In the genomic region with DNA sequence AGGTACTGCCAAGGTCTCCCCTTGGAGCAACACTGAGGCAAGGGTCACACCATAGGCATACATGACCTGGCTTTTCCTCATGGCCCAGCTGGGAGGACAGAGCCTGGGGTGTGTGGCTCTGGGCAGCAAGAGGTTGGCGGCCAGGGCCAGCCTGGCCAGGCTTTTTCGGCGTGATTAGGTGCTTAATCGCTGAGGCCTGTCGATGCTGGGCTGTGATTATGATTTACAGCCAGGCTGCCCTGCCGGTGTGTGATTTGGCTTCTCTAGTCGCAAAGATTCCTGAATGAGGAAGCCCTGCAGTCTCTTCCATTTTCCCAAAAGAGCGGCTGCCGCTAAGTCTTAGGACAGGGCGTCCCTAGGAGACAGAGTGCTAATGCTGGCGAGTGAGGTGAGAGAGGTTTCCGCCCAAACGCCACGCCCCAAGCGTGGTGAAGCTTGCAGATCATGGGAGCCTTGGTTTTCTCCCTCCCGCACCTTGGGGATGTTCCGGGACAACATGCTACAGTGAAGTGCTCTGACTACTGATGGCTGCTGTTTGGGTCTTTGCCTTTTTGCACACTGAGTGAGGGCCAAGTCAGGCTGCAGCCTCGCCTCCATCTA, we compare ENCODE assay signal across 10 mouse cellular contexts. TPM values are rescaled to one million over a fixed set of nuclear protein-coding genes. Genes with fewer than 3 reads are reported as not detected.
DNase-seq lines count a peak whose midpoint lies in the region; ATAC-seq and TF ChIP-seq lines count a peak whose summit lies in the region.
"Had no signal": no experiment of that assay in that cellular context is flagged by ENCODE, and none has a peak within 500 bp of the region (broad histone marks: within the 10 kb centered on the region; RNA-seq: fewer than 3 reads in every experiment).

No protein-coding gene starts in this region.

- H3K4me3 ChIP-seq in heart, embryonic 14.5 days (ENCODE audit: control insufficient read depth in 1 of 2, insufficient read depth in 1 of 2, low read depth in 1 of 2, low read length in 2 of 2): peak overlapping the region; percentile 8 to 11; a peak in 2 of 4 replicates
- H3K4me3 ChIP-seq in forebrain, postnatal 0 days (ENCODE audit: low read depth, low read length): 0 out of 2 replicates have a peak overlapping the region, but pooled peaks have one; percentile 5
- H3K4me3 ChIP-seq in midbrain, embryonic 10.5 days: peak overlapping the region; percentile 38

- peaks cover 44% of the 10 kb centered on the region for H3K27me3 ChIP-seq in heart, embryonic 14.5 days (ENCODE audit: control insufficient read depth, insufficient read depth, low read length)
- H3K27me3 ChIP-seq in forebrain, postnatal 0 days (ENCODE audit: insufficient read depth, low read length): no peaks in the 10 kb centered on the region; the same call in 1 of the 2 replicates
- H3K27me3 ChIP-seq in midbrain, embryonic 10.5 days (ENCODE audit: low read depth, poor library complexity, severe bottlenecking): peaks cover 66% of the 10 kb centered on the region

- intact Hi-C loops in heart, postnatal 14 days (cut with DNase I): loop anchor here (5.0 to 10.0 kb wide), 2 partner anchors 303 to 336 kb away; no protein-coding TSS in a partner anchor

- no peak overlapping the region for H3K27ac ChIP-seq in heart, embryonic 14.5 days (replicated peaks in 1 of 2; ENCODE audit: control insufficient read depth in 1 of 2, insufficient read depth in 1 of 2, low read depth in 2 of 2, low read length in 2 of 2)
- no peak overlapping the region for H3K27ac ChIP-seq in forebrain, postnatal 0 days (ENCODE audit: low read depth, low read length)
- H3K27ac ChIP-seq in midbrain, embryonic 10.5 days (replicated peaks): peak overlapping the region; percentile 39; the same call in 1 of the 2 replicates

- H3K4me1 ChIP-seq in heart, embryonic 14.5 days (ENCODE audit: control insufficient read depth in 2 of 2, insufficient read depth in 2 of 2, low read length in 2 of 2): peaks cover 8 to 18% of the 10 kb centered on the region in 2 experiments
- peaks cover 17% of the 10 kb centered on the region for H3K4me1 ChIP-seq in forebrain, postnatal 0 days (ENCODE audit: insufficient read depth)
- peaks cover 36% of the 10 kb centered on the region for H3K4me1 ChIP-seq in midbrain, embryonic 10.5 days

- DNase-seq in heart, postnatal 14 days: no peak
- DNase-seq in ZHBTc4 (ENCODE audit: low read depth, low spot score): peak; percentile 83
- no peak for DNase-seq in forebrain, postnatal 0 days
- peak; percentile 26 for DNase-seq in midbrain, embryonic 10.5 days (ENCODE audit: low spot score)
- no peak for DNase-seq in adrenal gland, adult 2 months
- DNase-seq in MN1 (ENCODE audit: low spot score): no peak
- DNase-seq: gastrocnemius, postnatal 36 days had no signal

- peak overlapping the region; percentile 50 for H3K4me2 ChIP-seq in heart, embryonic 14.5 days (ENCODE audit: low read length)
- H3K4me2 ChIP-seq in forebrain, postnatal 0 days (ENCODE audit: low read depth): no peak overlapping the region

- ATAC-seq in heart, embryonic 14.5 days (ENCODE audit: insufficient number of reproducible peaks, insufficient read depth, low FRiP score, low read depth): no peak
- ATAC-seq in forebrain, postnatal 0 days: no peak
- no peak for ATAC-seq in activated CD4-positive, CD25-positive, alpha-beta regulatory T cell, adult 4 months

- 8% methylated on average over 18 of the region's 18 CpGs for WGBS in heart, embryonic 14.5 days
- 10% methylated on average over 18 of the region's 18 CpGs for WGBS in forebrain, postnatal 0 days
- 8% methylated on average over 18 of the region's 18 CpGs for WGBS in midbrain, embryonic 10.5 days

- no peak overlapping the region for H3K9ac ChIP-seq in heart, embryonic 14.5 days (ENCODE audit: low read length)
- no peak overlapping the region for H3K9ac ChIP-seq in forebrain, postnatal 0 days

- H3K9me3 ChIP-seq in heart, embryonic 14.5 days (ENCODE audit: control insufficient read depth, low read length): no peaks in the 10 kb centered on the region
- no peaks in the 10 kb centered on the region for H3K9me3 ChIP-seq in forebrain, postnatal 0 days (ENCODE audit: low read length)
- no peaks in the 10 kb centered on the region for H3K9me3 ChIP-seq in midbrain, embryonic 10.5 days (replicated peaks)

- no peak for TF ChIP-seq CTCF in forebrain, postnatal 0 days (IDR thresholded peaks at IDR 0.05; ENCODE audit: low read depth)

- H3K36me3 ChIP-seq in heart, embryonic 14.5 days (ENCODE audit: control insufficient read depth, insufficient read depth, low read length): no peaks in the 10 kb centered on the region
- peaks cover 5% of the 10 kb centered on the region; the same call in 1 of the 2 replicates for H3K36me3 ChIP-seq in forebrain, postnatal 0 days (ENCODE audit: insufficient read depth)
- H3K36me3 ChIP-seq in midbrain, embryonic 10.5 days: no peaks in the 10 kb centered on the region

RNA-seq across cellular contexts. Expression of a gene that starts 26.2 kb away (rescaled TPM):
- polyA plus RNA-seq in heart, embryonic 14.5 days (2014; fragmentation: Nextera tagmentation; extraction: Ambion mirVana): not detected in 2 replicates
- total RNA-seq in heart, postnatal 14 days (2021): not detected
- total RNA-seq in forebrain, postnatal 0 days (2014; rRNA removed): 90.0 and 113 TPM in 2 replicates
- 21.5 and 25.9 TPM in 2 replicates for polyA plus RNA-seq in forebrain, postnatal 0 days (2015; fragmentation: Nextera tagmentation; extraction: Ambion mirVana)
- polyA plus RNA-seq in midbrain, embryonic 10.5 days (2016; fragmentation: Nextera tagmentation; extraction: Ambion mirVana): 0.53 and 1.4 TPM in 2 replicates
- polyA plus RNA-seq in activated CD4-positive, CD25-positive, alpha-beta regulatory T cell, adult 4 months (2017; shearing (Covaris generic)): not detected
- 1 to 10 TPM; 1.6 to 2.0 TPM for total RNA-seq in adrenal gland, adult 2 months (2021)
- polyA plus RNA-seq in adrenal gland, adult 2 months (2012; rRNA removed): 6.4 and 9.0 TPM in 2 replicates
- total RNA-seq: gastrocnemius, postnatal 36 days; MEL had no signal

Comparison
In these comparisons a context has a peak if more than half of its experiments do, and no peak if none do; other contexts are left out.
1. DNase-seq: peak in ZHBTc4 (single experiment) and midbrain, embryonic 10.5 days (single experiment); none in heart, postnatal 14 days (0 of 2), forebrain, postnatal 0 days (single experiment), adrenal gland, adult 2 months (single experiment) and MN1 (single experiment).
2. Peak in every context shown above with its lines, with median percentiles within 50 percentile points of each other: H3K4me3 ChIP-seq.